Comparison of ENCODE assay signal across 21 mouse cellular contexts in the genomic region with DNA sequence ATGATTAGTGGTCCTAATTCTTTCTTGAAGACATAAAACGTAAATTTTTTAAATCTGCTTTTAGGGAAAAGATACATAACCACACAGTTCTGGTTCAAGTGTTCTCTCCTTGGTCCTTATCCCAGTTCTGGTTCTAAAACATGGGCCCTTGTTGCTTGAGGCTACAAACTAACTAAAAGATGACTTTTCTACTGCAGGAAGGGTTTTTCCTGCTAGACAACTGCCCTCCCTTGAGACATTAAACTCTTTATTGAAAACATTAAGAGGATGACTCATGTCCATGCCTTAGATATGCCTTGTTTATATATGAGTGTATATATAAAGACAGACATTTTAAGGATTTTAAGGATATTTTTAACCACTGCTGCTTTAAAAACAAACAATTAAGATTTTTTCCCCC. TPM values are rescaled to one million over a fixed set of nuclear protein-coding genes. Genes with fewer than 3 reads are reported as not detected.
DNase-seq lines count a peak whose midpoint lies in the region; TF ChIP-seq lines count a peak whose summit lies in the region.
"Had no signal": no experiment of that assay in that cellular context is flagged by ENCODE, and none has a peak within 500 bp of the region (broad histone marks: within the 10 kb centered on the region; RNA-seq: fewer than 3 reads in every experiment).

No protein-coding gene starts in this region.

- TF ChIP-seq CTCF in kidney, adult 2 months (conservative IDR thresholded peaks at IDR 0.05; ENCODE audit: insufficient read depth, insufficient read length, low read depth, low read length): no peak

- peaks cover 4% of the 10 kb centered on the region; the same call in 1 of the 2 replicates for H3K4me1 ChIP-seq in kidney, adult 2 months (ENCODE audit: control insufficient read depth, insufficient read depth, low read length)
- H3K4me1 ChIP-seq: forebrain, embryonic 13.5 days; forebrain, embryonic 15.5 days had no signal

- DNase-seq in 3T3-L1 (ENCODE audit: low read depth, low spot score) (peak; percentile 78), NIH3T3 (ENCODE audit: low read depth) (peak; percentile 80)
- no peak for DNase-seq in urinary bladder, adult 2 months (ENCODE audit: low spot score)
- DNase-seq in kidney, adult 2 months: no peak
- DNase-seq: adrenal gland, adult 2 months; adrenal gland, postnatal 10 days; adrenal gland, postnatal 25 days; cerebellum, adult 11 months; cerebellum, adult 18-20 months; cerebellum, adult 8-10 months; cerebellum, adult 9-11 months; cerebellum, postnatal 14 days; cerebellum, postnatal 36 days; embryo, embryonic 11 days; forebrain, postnatal 0 days had no signal

- H3K36me3 ChIP-seq in myocyte (ENCODE audit: control insufficient read depth, insufficient read depth): peaks cover 3% of the 10 kb centered on the region
- no peaks in the 10 kb centered on the region for H3K36me3 ChIP-seq in kidney, adult 2 months (ENCODE audit: control insufficient read depth, insufficient read depth, low read length)
- H3K36me3 ChIP-seq: embryonic facial prominence, embryonic 13.5 days; embryonic facial prominence, embryonic 15.5 days; forebrain, embryonic 15.5 days had no signal

- H3K4me3 ChIP-seq in myocyte: no peak overlapping the region
- H3K4me3 ChIP-seq in kidney, adult 2 months (ENCODE audit: insufficient read depth, low read depth, low read length): no peak overlapping the region
- H3K4me3 ChIP-seq: embryonic facial prominence, embryonic 13.5 days; embryonic facial prominence, embryonic 15.5 days; erythroblast, embryonic 14.5 days; forebrain, embryonic 13.5 days; forebrain, embryonic 15.5 days had no signal

- peaks cover 31% of the 10 kb centered on the region for H3K79me2 ChIP-seq in myocyte (ENCODE audit: control insufficient read depth, insufficient read depth)

- WGBS in kidney, adult 2 months: 96% methylated on average over 1 of the region's 1 CpGs

- H3K27ac ChIP-seq in kidney, adult 2 months (ENCODE audit: insufficient read depth, low read depth, low read length): no peak overlapping the region
- H3K27ac ChIP-seq: embryonic facial prominence, embryonic 13.5 days; embryonic facial prominence, embryonic 15.5 days; forebrain, embryonic 13.5 days; forebrain, embryonic 15.5 days had no signal

- H3ac ChIP-seq in myocyte (ENCODE audit: control insufficient read depth, insufficient read length): no peak overlapping the region

- TF ChIP-seq POLR2A in myocyte (IDR thresholded peaks at IDR 0.05; ENCODE audit: insufficient read length, low read depth): no peak
- no peak for TF ChIP-seq POLR2A in kidney, adult 2 months (IDR thresholded peaks at IDR 0.05; ENCODE audit: low read depth, low read length)

- no peaks in the 10 kb centered on the region for H3K27me3 ChIP-seq in myocyte (ENCODE audit: control insufficient read depth, insufficient read depth, insufficient read length)
- no peaks in the 10 kb centered on the region for H3K27me3 ChIP-seq in kidney, adult 2 months (replicated peaks; ENCODE audit: control insufficient read depth, insufficient read depth, low read length)
- H3K27me3 ChIP-seq: embryonic facial prominence, embryonic 13.5 days; embryonic facial prominence, embryonic 15.5 days; forebrain, embryonic 13.5 days; forebrain, embryonic 15.5 days had no signal

- peak overlapping the region; percentile 18 for H3K4me2 ChIP-seq in myocyte (ENCODE audit: low read depth)
- H3K4me2 ChIP-seq: embryonic facial prominence, embryonic 13.5 days; embryonic facial prominence, embryonic 15.5 days; forebrain, embryonic 13.5 days; forebrain, embryonic 15.5 days had no signal

TF ChIP-seq in myocyte, 11 proteins besides CTCF, POLR2A, EP300 and RAD21:
- TF ChIP-seq TCF12 (IDR thresholded peaks at IDR 0.05; ENCODE audit: insufficient read depth, poor library complexity, severe bottlenecking): no peak

RNA-seq across cellular contexts. Expression of a gene that starts 17.4 kb away (rescaled TPM):
- 61.7 TPM for polyA plus RNA-seq in myocyte (2012; fragmentation: generic; extraction: Trizol)
- polyA plus RNA-seq in urinary bladder, adult 2 months (2012; rRNA removed): 51.7 and 64.7 TPM in 2 replicates
- polyA plus RNA-seq in kidney, adult 2 months (2012; rRNA removed): 38.1 and 42.0 TPM in 2 replicates

RNA-seq across cellular contexts. Expression of a gene that starts 17.5 kb away (rescaled TPM):
- polyA plus RNA-seq in myocyte (2012; fragmentation: generic; extraction: Trizol): 6.3 TPM
- 6.7 and 7.5 TPM in 2 replicates for polyA plus RNA-seq in urinary bladder, adult 2 months (2012; rRNA removed)
- 5.2 and 5.4 TPM in 2 replicates for polyA plus RNA-seq in kidney, adult 2 months (2012; rRNA removed)

RNA-seq across cellular contexts. Expression of a gene that starts 57.9 kb away (rescaled TPM):
- polyA plus RNA-seq in myocyte (2012; fragmentation: generic; extraction: Trizol): 15.1 TPM
- polyA plus RNA-seq in urinary bladder, adult 2 months (2012; rRNA removed): 16.7 and 19.2 TPM in 2 replicates
- polyA plus RNA-seq in kidney, adult 2 months (2012; rRNA removed): 15.4 and 16.1 TPM in 2 replicates

Comparison
In these comparisons a context has a peak if more than half of its experiments do, and no peak if none do; other contexts are left out.
1. DNase-seq: peak in 3T3-L1 (single experiment) and NIH3T3 (single experiment); none in urinary bladder, adult 2 months (single experiment) and kidney, adult 2 months (single experiment).